Mouse (Mus musculus): ENCODE measurements around the gene Fbxo24. TPM values are rescaled to one million over a fixed set of nuclear protein-coding genes. Genes with fewer than 3 reads are reported as not detected.

The Fbxo24 gene
- 0.16 and 0.17 TPM in 2 replicates for polyA plus RNA-seq (2015; fragmentation: Nextera tagmentation; extraction: Ambion mirVana)

DNA sequence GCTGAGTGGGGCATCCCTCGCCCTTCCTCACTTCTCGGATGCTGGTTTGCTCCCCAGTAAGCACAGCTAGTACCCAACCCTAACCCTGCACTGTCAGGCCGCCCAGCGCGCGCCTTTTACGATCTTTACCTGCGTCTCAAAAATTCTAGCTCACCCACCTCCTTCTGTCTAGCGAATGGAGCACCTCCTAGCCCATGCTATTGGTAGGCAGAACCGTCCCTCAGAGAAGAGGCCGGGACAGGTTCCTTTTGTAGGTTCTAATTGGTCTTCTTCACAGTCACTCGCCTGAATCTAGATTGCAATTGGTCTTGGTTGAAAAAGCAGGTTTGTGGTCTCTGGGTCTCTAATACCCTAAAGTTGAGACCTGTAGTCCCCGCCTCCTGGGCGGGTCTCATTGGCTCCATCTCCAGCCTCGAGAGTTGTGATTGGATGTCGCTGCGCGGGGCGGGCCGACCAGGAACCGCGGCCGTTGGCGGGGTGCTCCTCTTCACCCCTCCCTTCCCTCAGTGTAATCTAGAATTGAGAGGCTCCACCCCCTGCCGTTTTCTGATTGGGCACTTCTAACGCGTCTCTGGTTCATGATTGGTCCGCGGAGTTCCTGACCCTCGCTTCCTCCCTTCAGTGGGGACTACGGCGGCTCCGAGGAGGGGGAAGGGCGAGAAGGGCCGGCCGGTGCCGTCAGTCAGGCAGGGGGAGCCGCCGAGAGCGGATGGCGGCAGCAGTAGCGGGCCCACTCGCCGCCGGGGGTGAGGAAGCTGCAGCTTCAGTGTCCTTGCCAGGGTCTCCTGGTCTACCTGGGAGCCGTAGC lies at the start of gene Fbxo24, which contains the start of the genes Lrch4 and Gm20605:
Gene Fbxo24, minus strand, starts transcription at position 505 of the 808 bp plus-strand sequence.
Gene Lrch4, plus strand, starts transcription at position 624 of the 808 bp plus-strand sequence.
Gene Gm20605, plus strand, starts transcription at position 678 of the 808 bp plus-strand sequence.
- H3K4me3 ChIP-seq (replicated peaks), result peak within 1 kb of the TSS; percentile 82
- H3K4me2 ChIP-seq, result peak within 1 kb of the TSS; percentile 79
- peaks cover 13% of the 10 kb centered on the region for H3K36me3 ChIP-seq
- H3K9me3 ChIP-seq (replicated peaks), result no peaks in the 10 kb centered on the region
- ATAC-seq (replicated peaks; ENCODE audit: low FRiP score), result peak; percentile 96
- no peaks in the 10 kb centered on the region for H3K27me3 ChIP-seq
- peak within 1 kb of the TSS; percentile 80 for H3K9ac ChIP-seq
- H3K4me1 ChIP-seq, result peaks cover 60% of the 10 kb centered on the region
- WGBS, result 0% methylated on average over 46 of the region's 46 CpGs
- H3K27ac ChIP-seq, result peak within 1 kb of the TSS; percentile 99

DNA sequence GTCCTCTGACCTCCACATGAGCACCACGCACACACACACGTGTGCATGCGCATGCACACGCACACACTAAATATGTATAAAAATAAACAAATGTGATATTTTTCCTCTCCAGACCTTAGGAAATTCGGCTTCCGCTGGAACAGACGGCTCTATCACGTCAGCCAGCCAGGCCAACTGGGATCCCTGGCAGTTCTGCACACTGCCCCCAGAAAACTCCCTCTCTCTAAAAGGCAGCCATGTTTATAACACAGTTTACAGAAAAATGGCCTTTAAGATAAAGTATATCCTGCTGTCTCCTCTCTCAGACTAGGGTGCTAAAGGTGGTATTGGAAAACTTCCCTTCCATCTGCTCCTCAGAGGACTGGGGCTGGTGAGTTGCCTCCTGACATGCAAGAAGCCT lies 49.1 kb upstream of the Fbxo24 start:
- no peak overlapping the region for H3K9ac ChIP-seq
- peaks cover 9% of the 10 kb centered on the region for H3K4me1 ChIP-seq
- H3K9me3 ChIP-seq (replicated peaks), result no peaks in the 10 kb centered on the region
- no peak for ATAC-seq (replicated peaks; ENCODE audit: low FRiP score)
- H3K27ac ChIP-seq, result no peak overlapping the region
- no peak overlapping the region for H3K4me3 ChIP-seq (replicated peaks)
- no peaks in the 10 kb centered on the region for H3K27me3 ChIP-seq
- H3K4me2 ChIP-seq, result no peak overlapping the region
- 95% methylated on average over 8 of the region's 8 CpGs for WGBS
- H3K36me3 ChIP-seq, result peaks cover 13% of the 10 kb centered on the region; the same call in 1 of the 2 replicates

DNA sequence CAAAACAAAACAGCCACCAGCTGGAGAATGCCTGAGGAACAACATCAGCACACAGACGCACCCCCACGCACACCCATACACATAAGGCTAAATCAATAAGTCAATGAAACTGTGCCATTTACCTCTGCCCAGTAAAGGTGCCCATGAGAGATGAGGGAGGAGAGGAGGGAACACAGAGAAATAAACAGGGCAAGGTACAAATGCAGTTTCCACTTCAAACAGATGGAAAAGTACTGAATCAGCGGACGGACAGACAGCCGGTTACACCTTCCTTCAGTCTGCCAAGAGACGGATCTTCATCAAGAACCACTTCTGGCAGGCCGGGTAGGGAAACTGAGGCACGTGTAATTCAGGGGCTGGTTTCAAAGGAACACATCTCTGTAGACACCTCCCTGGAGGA lies 46.0 kb upstream of the Fbxo24 start:
- no peak overlapping the region for H3K4me2 ChIP-seq
- no peaks in the 10 kb centered on the region for H3K9me3 ChIP-seq (replicated peaks)
- H3K36me3 ChIP-seq, result peaks cover 7% of the 10 kb centered on the region; the same call in 1 of the 2 replicates
- peaks cover 22% of the 10 kb centered on the region for H3K4me1 ChIP-seq
- H3K27ac ChIP-seq, result no peak overlapping the region
- no peak overlapping the region for H3K4me3 ChIP-seq (replicated peaks)
- 91% methylated on average over 8 of the region's 8 CpGs for WGBS
- ATAC-seq (replicated peaks; ENCODE audit: low FRiP score), result no peak
- no peak overlapping the region for H3K9ac ChIP-seq
- no peaks in the 10 kb centered on the region for H3K27me3 ChIP-seq

DNA sequence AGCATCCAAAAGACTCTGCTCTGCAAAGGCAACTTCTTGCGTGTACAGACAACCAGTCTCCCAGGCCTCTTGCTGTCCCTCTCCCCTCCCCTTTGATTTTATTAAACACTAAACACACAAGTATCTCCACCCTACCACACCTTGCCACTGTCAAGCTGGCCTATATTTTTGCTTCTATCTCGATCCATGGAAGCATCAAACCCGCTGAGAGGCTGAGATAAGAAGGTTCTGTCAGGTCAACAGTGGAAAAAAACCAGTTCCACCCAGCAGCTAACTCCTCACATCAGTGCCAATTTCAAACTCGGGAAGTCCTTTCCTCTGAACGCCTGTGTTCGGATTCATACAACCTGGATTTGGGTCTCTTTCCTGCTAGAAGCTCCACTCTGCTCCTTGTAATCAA lies 44.2 kb upstream of the Fbxo24 start:
- Histone ChIP-seq H3K4me3 (replicated peaks) (no peak overlapping the region), H3K27ac (no peak overlapping the region), H3K9me3 (replicated peaks) (no peaks in the 10 kb centered on the region), H3K27me3 (no peaks in the 10 kb centered on the region), H3K4me2 (no peak overlapping the region), H3K36me3 (peaks cover 7% of the 10 kb centered on the region; the same call in 1 of the 2 replicates), H3K9ac (no peak overlapping the region), H3K4me1 (peaks cover 27% of the 10 kb centered on the region)
- no peak for ATAC-seq (replicated peaks; ENCODE audit: low FRiP score)
- WGBS, result 87% methylated on average over 6 of the region's 6 CpGs

DNA sequence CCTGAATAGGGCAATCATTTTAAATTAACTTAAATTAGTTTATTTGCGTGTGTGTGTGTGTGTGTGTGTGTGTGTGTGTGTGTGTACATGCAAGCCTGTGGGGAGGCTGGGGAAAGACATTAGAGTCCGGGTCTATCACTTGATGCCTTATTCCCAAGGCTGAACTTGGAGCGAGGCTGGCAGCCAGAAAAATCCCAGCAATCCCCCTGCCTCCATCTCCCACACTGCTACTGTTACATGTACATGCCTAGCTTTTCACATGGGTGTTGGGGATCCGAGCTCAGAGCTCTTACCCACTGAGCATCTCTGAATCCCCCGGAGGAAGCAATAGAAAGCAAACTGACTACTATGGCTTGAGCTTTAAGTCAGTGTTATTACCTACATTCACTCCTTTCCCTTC lies 43.6 kb upstream of the Fbxo24 start:
- H3K4me3 ChIP-seq (replicated peaks), result no peak overlapping the region
- 77% methylated on average over 5 of the region's 5 CpGs for WGBS
- no peaks in the 10 kb centered on the region for H3K9me3 ChIP-seq (replicated peaks)
- H3K4me2 ChIP-seq, result no peak overlapping the region
- H3K27ac ChIP-seq, result peak overlapping the region; percentile 84
- H3K27me3 ChIP-seq, result no peaks in the 10 kb centered on the region
- no peak overlapping the region for H3K9ac ChIP-seq
- peaks cover 7% of the 10 kb centered on the region for H3K36me3 ChIP-seq
- no peak for ATAC-seq (replicated peaks; ENCODE audit: low FRiP score)
- peaks cover 27% of the 10 kb centered on the region for H3K4me1 ChIP-seq

DNA sequence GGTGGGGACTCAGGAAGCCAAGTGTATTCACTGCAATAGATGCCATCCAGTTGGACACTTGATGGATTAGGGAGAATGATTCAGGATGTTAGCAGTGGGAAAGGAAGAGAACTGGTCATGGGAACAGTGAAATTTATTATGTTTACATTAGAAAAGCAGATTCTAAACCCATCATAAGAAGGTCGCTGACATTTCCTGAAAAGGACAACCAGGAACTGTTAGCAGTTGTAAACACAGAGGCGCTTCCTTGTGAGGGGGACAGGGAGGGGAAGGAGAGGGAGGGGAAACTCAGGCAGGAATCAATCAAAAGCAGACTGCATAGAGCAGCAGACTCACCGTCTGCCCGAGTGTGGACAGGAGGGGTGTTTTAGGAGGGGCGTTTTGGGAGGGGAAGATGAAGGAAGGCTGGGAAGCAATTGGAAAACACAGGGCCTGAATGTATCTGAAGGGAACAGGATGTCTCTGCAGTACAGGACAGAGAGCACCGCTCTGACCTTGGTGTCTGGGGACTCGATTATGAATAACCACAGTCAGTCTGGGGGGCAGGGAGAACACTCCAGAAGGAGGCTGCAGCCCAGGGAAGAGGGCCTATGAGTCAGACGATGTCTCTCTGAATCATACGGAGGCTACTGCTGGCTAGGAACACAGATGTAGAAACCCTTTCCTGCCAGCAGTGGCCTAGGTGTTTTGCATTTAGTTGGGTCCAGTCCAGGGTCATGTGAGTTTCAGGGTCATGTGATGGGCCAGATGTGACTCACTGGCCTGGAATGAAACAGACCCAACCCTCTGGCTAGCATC lies 42.8 kb upstream of the Fbxo24 start:
- Histone ChIP-seq H3K4me2 (peak overlapping the region; percentile 19; the same call in 1 of the 2 replicates), H3K27ac (peak overlapping the region; percentile 84), H3K4me3 (replicated peaks) (no peak overlapping the region), H3K9ac (no peak overlapping the region), H3K27me3 (no peaks in the 10 kb centered on the region), H3K9me3 (replicated peaks) (no peaks in the 10 kb centered on the region), H3K4me1 (peaks cover 27% of the 10 kb centered on the region), H3K36me3 (peaks cover 11% of the 10 kb centered on the region)
- peak; percentile 78; the same call in 1 of the 2 replicates for ATAC-seq (replicated peaks; ENCODE audit: low FRiP score)
- 12% methylated on average over 9 of the region's 9 CpGs for WGBS

DNA sequence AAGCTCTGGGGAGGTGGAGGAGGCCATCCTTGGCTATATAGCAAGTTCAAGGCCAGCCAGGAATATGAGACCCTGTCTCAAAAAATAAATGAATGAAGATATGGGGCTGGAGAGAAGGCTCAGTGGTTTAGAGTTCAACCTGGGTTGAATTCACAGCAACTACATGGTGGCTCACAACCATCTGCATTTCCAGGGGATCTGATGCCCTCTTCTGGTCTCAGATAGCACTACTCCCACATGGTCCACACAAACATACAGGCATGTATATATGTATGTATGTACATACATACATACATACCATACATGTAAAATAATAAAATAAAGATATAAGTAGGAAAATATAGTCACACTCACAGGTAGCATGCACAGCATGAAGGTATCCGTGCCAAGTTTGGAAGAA lies 41.4 kb upstream of the Fbxo24 start:
- Histone ChIP-seq H3K4me2 (no peak overlapping the region), H3K9ac (no peak overlapping the region), H3K9me3 (replicated peaks) (no peaks in the 10 kb centered on the region), H3K36me3 (peaks cover 25% of the 10 kb centered on the region), H3K4me3 (replicated peaks) (no peak overlapping the region), H3K27ac (0 out of 2 replicates have a peak overlapping the region, but pooled peaks have one; percentile 84), H3K4me1 (peaks cover 27% of the 10 kb centered on the region), H3K27me3 (no peaks in the 10 kb centered on the region)
- 89% methylated on average over 1 of the region's 1 CpGs for WGBS
- no peak for ATAC-seq (replicated peaks; ENCODE audit: low FRiP score)

DNA sequence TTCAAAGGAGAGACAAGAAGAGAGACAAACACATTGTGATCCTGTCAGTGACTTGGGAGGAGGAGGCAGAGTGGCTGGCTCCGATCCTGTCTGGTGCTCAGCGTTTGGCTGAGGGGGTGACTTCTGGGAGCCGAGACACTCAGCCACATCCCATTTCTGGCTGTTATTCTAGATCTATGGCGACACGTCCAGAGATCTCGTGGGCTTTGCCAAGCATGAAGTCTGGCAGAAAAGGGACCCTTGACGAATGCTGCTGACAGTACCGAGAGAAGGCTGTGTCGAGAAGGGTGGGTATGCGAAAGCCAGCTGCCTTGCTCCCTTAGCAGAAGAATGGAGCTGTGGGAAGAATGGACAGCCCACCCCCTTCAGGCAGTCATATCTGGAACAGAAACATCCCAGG lies 40.2 kb upstream of the Fbxo24 start:
- peaks cover 38% of the 10 kb centered on the region for H3K36me3 ChIP-seq
- H3K27me3 ChIP-seq, result no peaks in the 10 kb centered on the region
- H3K27ac ChIP-seq, result no peak overlapping the region
- 54% methylated on average over 10 of the region's 10 CpGs for WGBS
- no peak overlapping the region for H3K9ac ChIP-seq
- H3K4me2 ChIP-seq, result no peak overlapping the region
- peaks cover 27% of the 10 kb centered on the region for H3K4me1 ChIP-seq
- no peak overlapping the region for H3K4me3 ChIP-seq (replicated peaks)
- no peaks in the 10 kb centered on the region for H3K9me3 ChIP-seq (replicated peaks)
- ATAC-seq (replicated peaks; ENCODE audit: low FRiP score), result no peak

DNA sequence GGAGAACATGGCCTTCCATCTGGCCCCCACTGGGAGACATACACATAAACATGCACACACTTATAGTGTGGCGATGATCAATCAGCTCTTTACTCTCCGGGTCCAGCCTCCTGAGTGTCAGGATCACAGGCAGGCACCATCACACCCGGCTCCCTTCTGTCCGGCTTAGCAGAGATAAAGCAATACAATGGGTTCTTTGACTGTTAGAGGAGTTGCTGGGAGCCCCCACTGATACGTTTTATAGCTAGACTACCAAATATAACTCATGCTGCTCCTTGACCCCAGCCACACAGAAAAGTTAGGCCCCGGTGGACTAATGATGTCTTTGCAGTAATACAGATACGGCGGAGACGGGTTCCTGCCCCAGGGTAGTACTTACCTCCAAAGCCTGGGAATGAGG lies 34.3 kb upstream of the Fbxo24 start:
- ATAC-seq (replicated peaks; ENCODE audit: low FRiP score), result no peak
- Histone ChIP-seq H3K4me1 (no peaks in the 10 kb centered on the region), H3K36me3 (peaks cover 88% of the 10 kb centered on the region), H3K9ac (no peak overlapping the region), H3K27ac (no peak overlapping the region), H3K9me3 (replicated peaks) (no peaks in the 10 kb centered on the region), H3K27me3 (no peaks in the 10 kb centered on the region), H3K4me3 (replicated peaks) (no peak overlapping the region), H3K4me2 (no peak overlapping the region)
- 84% methylated on average over 9 of the region's 9 CpGs for WGBS

DNA sequence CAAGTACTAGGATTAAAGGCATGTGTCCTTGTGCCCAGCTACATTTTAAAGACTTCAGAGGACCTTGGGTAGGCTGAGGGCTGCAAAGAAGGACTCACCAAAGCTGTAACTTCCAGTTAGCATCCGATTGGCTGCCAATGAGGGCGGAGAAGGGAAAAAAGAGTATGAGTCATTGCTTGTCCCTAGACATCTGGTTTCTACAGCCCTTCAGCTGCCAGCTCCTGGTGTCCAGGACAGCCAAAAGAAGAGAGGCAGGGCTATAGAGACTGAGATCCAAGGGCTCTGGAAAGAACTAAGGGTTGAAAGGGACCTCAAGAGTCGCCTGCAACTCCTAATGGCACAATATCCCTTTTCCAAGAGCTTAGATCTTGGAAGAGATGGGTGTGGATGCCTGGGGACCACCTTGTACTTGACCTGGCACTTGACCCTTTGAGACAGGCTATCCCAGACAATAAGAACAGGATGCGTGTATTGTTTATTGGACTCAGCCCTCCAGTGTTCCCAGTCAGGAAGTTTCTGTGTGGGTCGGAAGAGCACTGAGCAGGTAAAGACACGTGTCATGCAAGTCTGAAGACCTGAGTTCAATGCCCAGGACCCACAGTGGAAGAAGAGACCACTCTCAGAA lies 31.4 kb upstream of the Fbxo24 start:
- Histone ChIP-seq H3K36me3 (peaks cover 69% of the 10 kb centered on the region), H3K4me3 (replicated peaks) (no peak overlapping the region), H3K4me2 (no peak overlapping the region), H3K9ac (no peak overlapping the region), H3K4me1 (peaks cover 5% of the 10 kb centered on the region; the same call in 1 of the 2 replicates), H3K27ac (no peak overlapping the region), H3K9me3 (replicated peaks) (no peaks in the 10 kb centered on the region), H3K27me3 (no peaks in the 10 kb centered on the region)
- 89% methylated on average over 6 of the region's 6 CpGs for WGBS
- ATAC-seq (replicated peaks; ENCODE audit: low FRiP score), result no peak

DNA sequence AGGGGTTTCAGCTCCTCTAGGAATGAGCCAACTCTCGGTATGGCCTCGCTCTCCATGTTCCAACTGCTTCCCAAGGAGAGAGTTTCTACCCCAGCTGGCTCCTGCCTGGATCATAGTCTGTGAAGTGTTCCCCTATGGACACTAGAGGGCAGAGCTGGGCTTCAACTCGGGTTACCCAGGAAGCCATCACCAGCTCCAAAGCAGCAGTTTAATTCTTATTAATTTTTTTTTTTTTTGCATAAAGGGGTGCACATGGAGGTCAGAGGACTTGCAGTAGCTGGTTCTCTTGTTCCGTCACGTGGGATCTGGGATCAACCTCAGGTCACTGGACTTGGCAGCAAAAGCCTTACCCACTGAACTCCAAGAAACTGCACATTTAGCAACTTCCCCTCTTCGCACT lies 28.2 kb upstream of the Fbxo24 start:
- Histone ChIP-seq H3K36me3 (peaks cover 62% of the 10 kb centered on the region), H3K4me2 (no peak overlapping the region), H3K4me1 (peaks cover 5% of the 10 kb centered on the region; the same call in 1 of the 2 replicates), H3K27me3 (no peaks in the 10 kb centered on the region), H3K9me3 (replicated peaks) (no peaks in the 10 kb centered on the region), H3K4me3 (replicated peaks) (no peak overlapping the region), H3K27ac (peak overlapping the region; percentile 49), H3K9ac (no peak overlapping the region)
- ATAC-seq (replicated peaks; ENCODE audit: low FRiP score), result peak; percentile 41; the same call in 1 of the 2 replicates
- WGBS, result 33% methylated on average over 6 of the region's 6 CpGs
